Mouse (Mus musculus): ENCODE results near the gene Rnf10. TPM values are rescaled to one million over a fixed set of nuclear protein-coding genes. Genes with fewer than 3 reads are reported as not detected.

Gene Rnf10
- polyA plus RNA-seq (2017; shearing (Covaris generic)): 142 TPM

GRCm38 (mm10) chr5:115272812-115273548 lies at the start of gene Rnf10:
TSS of gene Rnf10 (minus strand) at chr5:115272898.

GRCm38 (mm10) chr5:115300792-115301614 lies 28.3 kb upstream of the Rnf10 start, which contains the start of gene Dynll1:
TSS of gene Dynll1 (minus strand) at chr5:115300999.

GRCm38 (mm10) chr5:115279226-115280049 lies 6.7 kb upstream of the Rnf10 start, which contains the start of gene Coq5:
TSS of gene Coq5 (plus strand) at chr5:115279666.

GRCm38 (mm10) chr5:115235786-115236263 lies 36.9 kb downstream of the Rnf10 start, which contains the start of gene Pop5:
TSS of gene Pop5 (plus strand) at chr5:115235836.

GRCm38 (mm10) chr5:115193669-115194625 lies 78.8 kb downstream of the Rnf10 start, which contains the start of gene Cabp1:
TSS of gene Cabp1 (minus strand) at chr5:115194381.

Other genes with a start within 250 kb of the Rnf10 start
- 4.2 TPM for gene Gm10401, start 174.6 kb downstream of the Rnf10 start, polyA plus RNA-seq (2017; shearing (Covaris generic))
- 17.9 TPM for gene Acads, start 153.6 kb downstream of the Rnf10 start, polyA plus RNA-seq (2017; shearing (Covaris generic))
- 63.1 TPM for gene Unc119b, start 137.9 kb downstream of the Rnf10 start, polyA plus RNA-seq (2017; shearing (Covaris generic))
- 67.7 TPM for gene Mlec, start 114.7 kb downstream of the Rnf10 start, polyA plus RNA-seq (2017; shearing (Covaris generic))
- not detected for gene Cabp1, start 78.5 kb downstream of the Rnf10 start, polyA plus RNA-seq (2017; shearing (Covaris generic))
- gene Pop5, start 37.1 kb downstream of the Rnf10 start, polyA plus RNA-seq (2017; shearing (Covaris generic)): 138 TPM
- 43.4 TPM for gene Coq5, start 6.8 kb upstream of the Rnf10 start, polyA plus RNA-seq (2017; shearing (Covaris generic))
- gene Dynll1, start 28.1 kb upstream of the Rnf10 start, polyA plus RNA-seq (2017; shearing (Covaris generic)): 366 TPM
- gene Srsf9, start 54.3 kb upstream of the Rnf10 start, polyA plus RNA-seq (2017; shearing (Covaris generic)): 71.4 TPM
- 7.8 TPM for gene Gatc, start 68.3 kb upstream of the Rnf10 start, polyA plus RNA-seq (2017; shearing (Covaris generic))
- gene Triap1, start 68.3 kb upstream of the Rnf10 start, polyA plus RNA-seq (2017; shearing (Covaris generic)): 21.0 TPM
- 423 TPM for gene Cox6a1, start 76.1 kb upstream of the Rnf10 start, polyA plus RNA-seq (2017; shearing (Covaris generic))
- not detected for gene Msi1, start 156.7 kb upstream of the Rnf10 start, polyA plus RNA-seq (2017; shearing (Covaris generic))
- not detected for gene Pla2g1b, start 193.4 kb upstream of the Rnf10 start, polyA plus RNA-seq (2017; shearing (Covaris generic))
- 17.6 TPM for gene Sirt4, start 211.8 kb upstream of the Rnf10 start, polyA plus RNA-seq (2017; shearing (Covaris generic))
- gene Pxn, start 233.8 kb upstream of the Rnf10 start, polyA plus RNA-seq (2017; shearing (Covaris generic)): 75.3 TPM